Mouse (Mus musculus) olfactory bulb, adult 2 months (tissue): ENCODE measurements at regions not wholly inside any gene's neighbourhood (a gene's known extent, or its start where the extent isn't known, plus 50 kb on each side); places are given as distances from the start of the nearest gene placed in this dataset.

Experiments used
- CTCF ChIP-seq: fragments of 200-500 bp; IDR thresholded peaks from 2 replicates; pipeline ENCODE4 v1.5.1; 2012; ENCODE audit warnings: low read depth, mild to moderate bottlenecking, low read length, moderate library complexity; ENCODE audit not compliant: insufficient read depth
- POLR2A ChIP-seq: fragments of 200-500 bp; IDR thresholded peaks from 2 replicates; pipeline ENCODE4 v1.6.1; 2012; ENCODE audit warnings: mild to moderate bottlenecking, low read depth, low read length, moderate library complexity; ENCODE audit not compliant: insufficient read depth

GRCm38 (mm10) chr15:38586594-38586993 lies 1161.2 kb downstream of the 4930447A16Rik start:
- TF ChIP-seq CTCF (no peak), POLR2A (no peak)
